Mouse (Mus musculus) testis, postnatal 10 days (tissue): Measurements from ENCODE around the gene Fgd5.

ENCODE experiments used
- DNase-seq: peaks from one replicate; pipeline ENCODE4 v3.0.0; 2021; ENCODE audit warnings: low spot score

Fgd5 gene

DNA sequence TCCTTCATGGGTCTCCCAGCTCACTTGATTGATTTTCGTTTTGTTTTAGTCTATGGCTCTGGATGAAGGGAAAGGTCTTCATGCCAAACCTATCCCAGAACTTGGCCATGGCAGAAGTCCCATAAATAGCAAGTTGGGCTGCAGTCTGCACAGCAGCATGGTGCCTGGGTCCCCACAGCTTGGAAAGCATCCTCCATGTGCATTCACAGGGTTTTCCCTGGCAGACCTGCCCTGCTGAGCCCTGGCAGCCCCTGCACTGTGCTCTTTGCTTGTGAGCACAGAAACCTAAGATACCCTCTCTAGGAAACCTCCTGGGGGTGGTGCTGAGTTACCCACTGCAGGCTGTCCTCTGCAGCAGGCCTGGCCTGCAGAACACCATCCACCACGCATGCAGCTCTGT is 32.2 kb downstream of the Fgd5 start:
- DNase-seq: no peak

DNA sequence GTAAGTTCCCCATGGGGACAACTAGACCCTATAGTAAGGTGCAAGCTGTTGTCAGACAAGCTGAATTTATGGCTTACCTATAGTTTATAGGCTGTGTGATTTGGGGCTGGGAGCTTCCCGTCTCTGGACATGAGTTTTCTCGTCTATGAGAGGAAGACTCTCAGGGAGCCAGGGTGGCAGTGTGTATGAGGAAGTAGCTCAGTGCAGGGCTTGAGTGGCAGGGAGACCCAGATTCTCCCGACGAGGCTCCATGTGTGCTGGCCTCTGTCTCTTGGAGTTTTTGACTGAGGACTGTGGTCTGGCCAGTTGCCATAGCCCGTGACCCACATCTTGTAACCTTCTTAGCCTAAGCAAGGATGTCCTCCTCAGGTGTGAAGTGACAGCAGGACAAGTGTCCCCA is 33.7 kb downstream of the Fgd5 start:
- DNase-seq: no peak

DNA sequence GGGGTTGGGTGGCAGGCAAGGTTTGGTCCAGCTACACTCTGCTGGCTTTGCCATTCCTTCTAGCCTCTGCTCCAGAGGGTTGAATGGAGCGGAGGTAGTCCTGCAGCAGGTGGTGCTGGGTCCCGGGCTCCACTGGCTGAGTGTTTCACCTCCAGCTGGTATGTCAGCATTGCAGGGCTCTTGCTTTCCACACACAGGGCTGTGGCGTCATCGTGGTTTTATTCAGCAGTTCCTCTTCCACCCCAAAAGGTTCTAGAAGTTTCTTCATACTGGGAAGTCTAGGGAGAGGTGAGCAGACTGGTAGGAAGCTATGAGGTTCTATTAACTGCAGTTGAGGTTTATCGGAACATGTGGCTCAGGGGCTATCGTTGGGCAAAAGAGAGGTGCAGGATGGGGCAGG is 34.4 kb downstream of the Fgd5 start:
- no peak for DNase-seq

DNA sequence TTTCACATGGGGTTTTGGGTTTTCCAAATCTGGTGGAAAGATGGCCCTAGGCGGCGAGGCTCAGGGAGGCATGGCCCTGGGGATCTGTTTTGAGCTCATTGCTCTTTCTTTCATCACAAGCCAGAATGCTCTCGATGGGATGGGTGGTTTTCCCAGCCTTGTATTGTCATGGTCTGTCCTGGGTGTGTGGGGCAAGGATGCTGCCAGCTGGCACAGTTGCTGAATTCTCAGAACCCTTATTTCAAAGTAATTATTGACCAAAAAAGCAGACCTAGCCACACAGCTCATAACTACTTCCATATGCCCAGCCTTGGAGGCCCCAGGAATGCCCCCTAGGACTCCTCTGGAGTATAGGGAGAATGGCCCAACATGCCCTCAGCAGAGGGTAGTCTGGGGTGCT is 34.9 kb downstream of the Fgd5 start:
- no peak for DNase-seq

DNA sequence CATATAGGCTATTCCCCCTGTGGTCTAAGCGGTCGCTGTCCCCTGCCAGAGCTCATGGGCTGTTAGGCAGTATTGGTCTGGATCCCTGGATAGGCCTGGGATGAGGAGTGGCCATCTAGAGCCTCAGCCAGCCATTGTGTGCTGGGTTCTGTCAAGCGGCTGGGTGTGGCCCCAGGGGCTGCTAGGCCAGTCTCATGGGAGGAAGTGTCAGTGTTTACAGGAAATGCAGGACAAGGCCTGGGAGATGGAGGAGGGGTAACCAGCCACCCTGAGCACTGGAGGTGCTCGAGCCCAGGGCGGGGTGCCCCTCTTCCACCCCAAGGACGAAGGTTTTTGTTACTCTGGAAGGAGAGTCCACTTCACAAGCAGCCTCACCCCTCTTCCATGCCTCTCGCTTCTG is 36.3 kb downstream of the Fgd5 start:
- no peak for DNase-seq

DNA sequence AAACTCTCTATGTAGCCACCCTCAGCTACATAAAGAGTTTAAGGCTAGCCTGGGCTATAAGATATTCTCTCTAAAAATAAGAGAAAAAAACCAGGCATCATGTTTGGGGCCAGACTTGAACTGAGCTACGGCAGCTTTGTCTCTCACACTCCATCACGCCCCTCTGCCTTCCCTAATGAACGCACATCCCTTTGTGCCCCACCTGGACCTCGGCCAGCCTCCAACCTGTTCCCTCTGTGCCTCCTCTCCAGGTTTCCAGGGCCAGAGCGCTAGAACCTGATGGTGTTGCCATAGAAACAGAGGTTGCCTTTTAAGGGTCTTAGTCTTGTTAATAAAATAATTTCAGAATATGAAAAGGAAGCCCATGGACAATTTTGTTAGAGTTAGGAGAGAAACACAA is 37.2 kb downstream of the Fgd5 start:
- no peak for DNase-seq

DNA sequence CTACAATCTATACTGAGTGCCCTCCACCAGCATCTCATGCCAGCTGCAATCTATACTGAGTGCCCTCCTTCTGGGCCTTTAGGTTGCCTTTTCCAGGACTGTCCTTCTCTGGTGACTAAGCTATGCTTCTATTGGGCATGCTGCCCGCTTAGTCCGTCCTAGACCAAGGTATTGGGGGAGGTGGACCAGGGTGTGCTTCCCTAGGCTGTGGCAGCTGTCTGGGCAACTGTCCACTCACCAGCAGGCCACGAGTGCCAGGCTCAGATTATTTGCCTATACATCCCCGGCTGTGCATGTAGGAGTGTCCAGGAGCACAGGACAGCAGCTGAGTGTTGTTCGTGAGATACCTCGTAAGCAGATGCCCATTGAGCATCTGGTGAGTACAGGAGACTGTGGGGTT is 38.1 kb downstream of the Fgd5 start:
- DNase-seq: no peak

DNA sequence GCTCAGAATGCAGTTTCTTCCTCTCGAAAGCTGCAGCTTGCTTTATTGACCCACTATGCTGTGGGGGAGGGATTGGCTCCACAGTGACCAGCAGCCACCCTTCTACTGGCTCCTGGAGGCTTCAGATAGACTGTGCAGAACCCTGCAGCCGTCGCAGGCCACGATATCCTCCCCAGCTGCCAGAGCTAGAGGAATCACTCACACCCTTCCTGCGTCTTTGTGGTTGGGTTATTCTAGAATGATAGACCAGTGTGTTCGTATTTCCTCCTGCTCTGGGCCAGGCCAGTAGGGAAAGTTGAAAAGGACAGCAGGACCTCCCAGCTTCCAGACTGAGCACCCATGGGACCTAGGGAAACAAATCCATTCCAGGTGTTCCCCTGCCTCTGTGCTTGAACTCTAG is 39.7 kb downstream of the Fgd5 start:
- no peak for DNase-seq

DNA sequence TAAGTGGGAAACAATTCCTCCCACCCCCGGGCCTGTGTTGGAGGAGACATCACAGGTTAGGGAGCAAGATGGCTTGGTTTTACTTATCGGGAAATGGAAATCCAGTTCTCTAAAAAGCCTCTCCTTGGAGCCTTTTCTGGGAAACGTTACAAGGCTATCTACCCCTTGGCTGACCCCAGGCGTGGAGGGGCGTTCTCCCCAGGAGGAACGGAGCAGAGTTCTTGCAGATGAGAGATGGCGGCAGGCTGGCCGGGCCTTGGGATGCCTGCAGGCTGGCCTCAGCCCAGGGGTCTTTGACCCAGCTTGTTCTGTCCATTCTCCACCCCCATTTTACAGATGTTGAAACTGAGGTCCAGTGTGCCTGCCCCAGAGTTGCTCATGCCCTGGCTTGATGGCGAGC is 42.4 kb downstream of the Fgd5 start:
- DNase-seq: peak; percentile 49

DNA sequence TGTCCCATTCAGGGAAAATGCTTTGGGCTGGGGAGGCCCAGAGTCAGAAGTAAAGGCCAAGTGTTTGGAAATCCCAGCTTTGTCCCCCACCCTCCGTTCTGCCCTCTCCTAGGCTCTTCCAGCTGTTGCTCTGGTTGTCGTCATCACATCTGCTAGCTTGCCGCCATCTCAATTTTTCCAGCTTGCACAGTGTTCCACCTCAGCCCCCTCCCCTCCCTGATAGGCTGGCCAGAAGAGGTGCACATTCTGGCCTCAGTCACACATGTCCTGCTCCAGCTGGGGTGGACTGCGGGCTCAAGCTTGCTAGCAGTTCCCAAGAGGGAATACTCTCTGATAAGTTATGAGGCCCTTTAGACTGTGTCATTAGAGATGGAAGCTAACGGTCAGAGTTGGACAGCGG is 42.8 kb downstream of the Fgd5 start:
- no peak for DNase-seq

DNA sequence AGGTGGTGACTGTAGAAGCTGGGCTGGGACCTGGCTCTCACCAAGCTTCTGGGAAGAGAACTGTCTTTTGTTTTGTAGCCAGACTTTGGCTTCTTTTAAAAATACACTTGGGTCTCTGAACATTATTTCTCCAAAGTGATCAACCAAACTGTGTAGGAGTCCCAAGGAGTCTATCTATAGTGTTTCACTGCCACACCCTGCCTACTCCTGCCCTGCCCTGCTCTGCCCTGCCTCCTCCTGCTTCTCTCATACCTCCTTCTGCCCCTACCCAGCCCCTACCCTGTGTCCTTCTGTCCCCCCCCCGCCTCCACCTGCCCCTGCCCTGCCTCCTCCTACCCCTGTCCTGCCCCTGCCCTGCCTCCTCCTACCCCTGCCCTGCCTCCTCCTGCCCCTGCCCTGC is 46.6 kb downstream of the Fgd5 start:
- DNase-seq: no peak

DNA sequence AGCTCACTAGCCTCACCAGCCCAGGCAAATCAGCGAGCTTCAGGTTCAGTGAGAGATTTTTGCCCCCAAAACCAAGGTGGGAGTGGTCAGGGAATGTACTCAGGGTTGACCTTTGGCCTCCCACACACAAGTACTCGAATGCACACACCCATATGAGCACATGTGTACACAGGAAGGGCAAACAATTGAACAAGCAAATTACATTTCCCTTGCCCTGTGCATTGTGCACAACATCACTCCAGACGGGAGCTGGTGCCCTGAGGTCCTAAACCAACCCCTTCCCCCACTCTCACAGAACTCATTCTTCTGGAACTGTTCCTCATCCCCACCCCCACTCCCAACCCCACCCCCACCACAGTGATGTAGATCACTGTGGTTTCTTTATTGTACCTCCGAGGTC is 48.7 kb downstream of the Fgd5 start:
- no peak for DNase-seq

DNA sequence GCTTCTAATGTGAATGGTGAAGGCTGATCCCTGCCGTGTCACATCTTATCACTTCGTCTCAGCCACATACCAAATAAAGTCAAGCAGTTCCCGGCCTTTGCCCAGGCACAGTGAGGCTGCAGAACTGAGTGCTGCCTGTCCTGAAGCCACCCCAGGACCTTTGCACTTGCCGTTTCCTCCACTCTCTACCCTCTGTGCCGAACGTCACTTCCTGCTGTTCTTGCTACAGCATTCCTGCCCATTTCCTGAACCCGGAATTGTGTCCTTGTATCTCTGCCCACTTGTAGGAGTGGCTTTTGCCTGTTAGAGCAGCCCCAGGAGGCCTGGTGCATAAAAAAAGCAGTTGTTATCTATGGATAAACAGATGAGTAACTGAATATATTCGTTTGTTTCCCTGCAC is 52.0 kb downstream of the Fgd5 start:
- no peak for DNase-seq

DNA sequence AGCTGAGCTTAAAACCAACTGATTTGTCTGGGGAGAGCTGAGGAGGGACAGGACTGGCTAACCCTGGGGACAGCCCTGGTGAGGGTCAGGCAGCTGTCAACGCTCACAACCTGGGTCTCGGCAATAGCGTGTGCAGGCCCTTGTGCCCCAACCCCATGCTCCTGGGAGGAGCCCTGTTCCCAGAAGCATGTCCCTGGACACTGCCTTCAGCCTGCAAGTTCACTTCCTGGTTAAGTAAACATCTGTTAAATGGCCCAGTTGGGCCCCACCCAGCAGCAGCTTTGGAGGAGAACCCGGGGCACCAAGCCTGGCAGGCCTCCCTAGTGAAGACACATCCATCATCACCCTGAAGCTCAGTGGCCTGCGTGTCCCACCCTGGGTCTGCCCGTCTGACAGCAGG is 56.0 kb downstream of the Fgd5 start:
- no peak for DNase-seq

DNA sequence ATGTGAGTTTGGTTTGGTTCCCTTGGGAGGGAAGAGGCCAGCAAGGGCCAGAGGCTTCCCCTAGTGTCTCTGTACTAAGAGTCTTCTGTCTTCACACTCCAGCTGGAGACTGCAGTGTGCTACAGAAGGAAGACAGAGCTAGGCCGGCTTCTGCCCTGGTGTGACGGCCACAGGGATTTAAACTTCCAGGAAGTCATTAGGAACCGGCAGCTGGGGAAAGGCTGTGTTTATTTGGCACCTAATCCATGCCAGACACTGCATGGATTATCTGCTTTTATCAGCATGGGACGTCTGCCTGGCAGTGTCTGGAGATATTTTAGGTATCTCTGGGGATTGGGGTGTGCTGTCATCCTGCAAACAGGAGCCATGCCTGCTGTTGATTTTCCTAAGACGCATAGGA is 57.7 kb downstream of the Fgd5 start:
- DNase-seq: no peak

DNA sequence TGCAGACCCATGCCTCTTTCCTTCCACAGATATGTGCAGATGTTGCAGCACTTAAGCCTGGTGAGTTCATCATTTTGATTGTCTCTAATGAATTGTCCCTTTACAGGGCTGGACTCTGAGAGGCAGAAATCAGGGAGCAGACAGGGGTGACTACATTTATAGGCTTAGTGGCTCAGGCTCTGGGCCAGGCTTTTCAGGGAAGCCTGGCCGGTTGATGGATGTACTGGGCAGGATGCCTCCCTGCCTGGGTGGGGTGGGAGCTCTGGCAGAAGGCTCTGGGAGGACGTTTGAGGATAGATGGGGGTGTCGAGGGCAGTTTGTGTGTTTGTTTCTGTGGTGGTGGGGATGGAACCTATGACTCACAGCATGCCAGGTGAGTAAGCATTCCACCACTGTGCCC is 59.5 kb downstream of the Fgd5 start:
- no peak for DNase-seq

DNA sequence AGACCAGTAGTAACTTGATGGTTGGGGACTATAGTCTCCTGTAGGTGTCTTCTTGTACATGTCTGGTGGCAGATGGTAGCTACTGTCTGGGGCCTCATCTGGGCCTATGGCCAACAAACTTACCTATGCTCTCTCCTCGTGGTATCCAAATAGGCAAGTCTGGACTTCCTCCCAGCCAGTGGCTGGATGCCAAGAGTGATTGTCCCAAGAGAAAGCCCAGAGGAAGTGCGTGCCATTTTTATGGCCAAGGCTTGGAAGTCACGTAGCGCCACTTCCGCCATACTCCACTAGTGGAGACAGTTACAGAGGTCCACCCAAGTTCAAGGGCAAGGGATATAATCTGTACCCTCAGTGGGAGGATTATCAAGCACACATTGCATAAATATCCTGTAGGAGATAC is 62.6 kb downstream of the Fgd5 start:
- no peak for DNase-seq

DNA sequence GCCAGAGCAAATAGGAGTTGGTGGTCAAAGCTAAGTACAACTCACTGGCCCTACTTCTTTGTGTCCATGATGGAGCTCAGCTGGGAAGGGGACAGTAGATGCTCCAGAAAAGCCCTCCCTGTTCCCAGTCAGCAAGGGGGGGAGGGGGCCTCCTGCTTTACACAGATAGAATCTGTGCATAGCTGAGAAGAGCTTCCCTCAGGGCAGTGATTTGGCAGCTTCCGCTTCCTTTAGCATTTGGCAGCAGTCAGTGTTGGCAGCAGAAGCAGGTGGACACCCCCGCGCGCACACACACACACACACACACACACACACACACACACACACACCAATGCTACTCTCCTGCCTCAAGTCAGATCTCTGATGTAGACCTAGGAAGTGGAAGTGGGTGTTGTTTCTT is 63.4 kb downstream of the Fgd5 start:
- DNase-seq: peak; percentile 54

DNA sequence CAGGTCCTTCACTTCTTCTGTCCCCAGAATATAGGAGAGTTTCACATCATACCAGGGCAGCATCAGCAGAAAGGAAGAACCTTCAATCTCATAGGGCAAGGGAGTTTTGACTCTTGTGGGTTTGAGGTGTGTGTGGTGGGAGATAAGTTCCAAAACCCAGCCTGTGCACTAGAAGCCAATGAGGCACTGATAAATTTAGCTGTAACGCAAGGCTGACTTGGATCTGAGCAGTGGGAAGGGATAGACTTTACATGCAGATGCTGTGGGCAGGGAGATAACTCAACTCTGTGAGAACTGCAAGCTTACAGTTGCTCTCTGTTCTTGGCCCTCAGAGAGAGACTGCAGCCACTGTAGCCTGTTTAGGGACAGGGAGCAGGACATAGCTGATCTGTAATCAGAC is 64.2 kb downstream of the Fgd5 start:
- no peak for DNase-seq

DNA sequence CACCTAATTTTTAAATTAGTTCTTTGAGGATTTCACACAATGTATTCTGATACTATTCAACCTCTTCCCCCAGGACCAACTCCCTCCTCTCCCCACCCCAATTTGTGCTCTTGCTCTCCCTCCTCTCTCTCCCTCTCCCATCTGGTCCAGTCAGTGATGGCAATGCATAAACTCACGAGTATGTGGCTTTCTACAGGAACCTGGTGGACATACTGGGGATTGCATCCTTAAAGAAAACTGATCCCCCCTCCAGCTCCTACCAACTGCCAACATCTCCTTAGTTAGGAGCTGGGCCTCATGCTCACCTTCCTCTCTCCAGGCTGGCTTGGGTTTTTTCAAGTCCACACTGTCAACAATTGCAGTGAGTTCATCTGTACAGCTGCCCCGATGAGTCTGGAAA is 79.1 kb downstream of the Fgd5 start:
- DNase-seq: no peak

DNA sequence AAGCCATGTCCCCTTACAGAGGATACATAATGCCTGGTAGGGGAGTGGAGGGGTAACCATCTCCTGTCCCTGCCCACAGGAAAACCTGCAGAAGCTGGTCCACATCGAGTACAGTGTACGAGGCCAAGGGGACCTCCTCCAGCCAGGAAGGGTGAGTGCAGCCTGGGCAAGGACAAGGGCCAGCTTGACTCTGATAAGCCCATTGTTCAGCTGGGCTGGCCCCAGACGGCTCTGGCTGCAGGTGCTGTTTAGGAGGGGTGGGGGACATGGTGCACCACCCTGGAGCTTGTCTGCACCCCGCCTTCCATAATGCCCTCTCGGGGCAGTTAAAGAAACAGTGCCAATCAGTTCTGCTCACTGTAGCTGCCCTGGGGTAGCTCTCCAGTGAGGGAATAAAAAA is 83.0 kb downstream of the Fgd5 start:
- DNase-seq: no peak

DNA sequence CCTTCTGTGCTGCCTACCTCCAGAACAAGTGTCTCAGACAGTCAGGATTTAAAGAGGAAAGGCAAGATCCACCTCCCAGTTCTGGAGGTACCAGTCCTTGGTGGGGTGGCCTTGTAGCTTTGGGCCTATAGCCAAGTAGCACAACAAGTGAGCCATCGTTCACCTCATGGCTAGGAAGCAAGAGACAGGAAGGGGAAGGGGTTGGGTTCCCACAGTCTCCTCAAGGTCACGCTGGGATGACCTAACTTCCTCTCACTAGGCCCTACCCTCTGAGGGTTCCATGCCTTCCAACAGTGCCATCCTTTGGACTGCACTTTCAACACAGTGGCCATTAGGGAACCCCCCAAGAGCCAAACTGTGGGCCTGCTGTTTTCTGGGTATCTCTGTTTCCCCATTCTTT is 84.8 kb downstream of the Fgd5 start:
- no peak for DNase-seq

DNA sequence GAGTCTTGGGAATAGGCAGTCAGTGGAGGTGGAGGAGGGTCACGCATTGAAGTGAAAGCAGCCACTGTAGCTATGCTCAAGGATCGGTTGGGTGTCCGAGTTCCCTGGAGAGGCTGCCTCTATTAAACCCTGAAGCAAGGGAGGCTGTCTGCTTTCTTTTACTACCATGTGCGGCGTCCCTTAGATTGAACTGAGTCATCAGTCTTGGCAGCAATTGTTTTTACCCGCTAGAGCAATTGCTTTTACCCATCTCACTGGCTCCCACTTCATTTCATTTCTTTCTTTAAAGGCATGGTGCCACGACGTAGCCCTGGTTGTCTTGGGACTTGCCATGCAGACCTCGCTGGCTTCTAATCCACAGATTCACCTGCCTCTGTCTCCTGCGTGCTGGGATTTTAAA is 85.4 kb downstream of the Fgd5 start:
- no peak for DNase-seq

DNA sequence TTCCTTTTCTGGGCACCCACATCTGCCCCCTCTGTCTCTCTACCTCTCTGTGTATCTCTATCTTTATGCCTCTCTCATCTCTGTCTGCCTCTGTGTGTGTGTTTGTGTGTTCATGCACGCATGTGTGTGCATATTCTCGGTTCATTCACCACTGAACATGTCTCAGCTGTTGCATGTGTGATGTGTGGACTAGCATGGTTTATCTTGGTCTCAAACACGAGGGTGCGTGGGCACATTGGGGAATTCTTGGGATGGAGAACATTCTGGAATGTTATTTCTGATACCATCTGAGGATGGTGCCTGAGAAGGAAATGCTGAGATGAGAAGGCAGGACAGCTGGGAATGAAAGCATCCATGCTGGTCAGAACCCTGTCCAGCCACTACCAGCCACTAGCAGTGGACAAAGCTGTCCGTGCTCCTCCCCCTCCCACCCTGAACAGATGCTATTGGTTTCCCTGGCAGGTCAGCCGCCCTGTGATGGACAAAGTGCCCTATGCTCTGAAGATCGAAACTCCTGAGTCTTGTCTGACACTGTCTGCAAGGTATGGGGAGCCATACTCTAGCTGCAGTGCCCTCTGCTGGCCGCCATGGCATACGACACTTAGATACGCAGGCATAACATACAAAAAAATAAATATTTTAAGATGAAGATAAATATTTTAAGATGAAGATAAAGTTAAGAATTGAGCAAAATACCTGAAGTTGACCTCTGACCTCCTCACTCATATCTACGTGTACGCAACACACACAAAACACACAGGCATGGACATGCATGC is 87.2 kb downstream of the Fgd5 start:
- peak; percentile 84 for DNase-seq
